Mouse (Mus musculus): ENCODE results near the gene Rabgef1.

Gene Rabgef1

DNA sequence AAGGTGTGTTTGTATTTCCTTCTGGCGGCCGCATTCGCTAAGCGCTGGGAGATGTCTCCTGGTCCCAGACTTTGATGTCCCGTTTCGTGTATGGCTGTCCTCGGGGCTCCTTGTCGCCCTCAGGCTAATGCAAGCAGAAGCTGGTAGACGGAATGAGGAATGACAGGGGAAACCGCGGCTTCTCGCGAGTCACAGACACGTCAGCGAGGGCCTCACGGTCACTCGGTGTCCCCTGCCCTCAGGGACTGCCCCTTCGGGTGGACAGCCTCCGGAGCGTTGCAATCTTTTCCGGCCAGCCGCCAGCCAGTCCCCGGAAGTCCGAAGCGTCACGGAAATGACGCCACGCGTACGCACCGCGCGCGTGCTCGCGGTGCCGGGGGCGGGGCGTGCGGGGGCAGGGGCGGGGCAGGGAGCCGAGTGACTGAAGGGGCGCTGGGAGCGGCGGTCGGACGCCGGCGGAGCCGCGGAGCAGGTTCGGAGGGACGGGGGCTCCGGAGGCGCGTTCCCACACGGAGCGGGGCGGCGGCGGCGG is at the start of gene Rabgef1:
Rabgef1 (plus strand) TSS at position 376 of the 532 bp plus-strand sequence.
- peak; percentile 90 to 95 for DNase-seq (ENCODE audit: low spot score in 2 of 2)

DNA sequence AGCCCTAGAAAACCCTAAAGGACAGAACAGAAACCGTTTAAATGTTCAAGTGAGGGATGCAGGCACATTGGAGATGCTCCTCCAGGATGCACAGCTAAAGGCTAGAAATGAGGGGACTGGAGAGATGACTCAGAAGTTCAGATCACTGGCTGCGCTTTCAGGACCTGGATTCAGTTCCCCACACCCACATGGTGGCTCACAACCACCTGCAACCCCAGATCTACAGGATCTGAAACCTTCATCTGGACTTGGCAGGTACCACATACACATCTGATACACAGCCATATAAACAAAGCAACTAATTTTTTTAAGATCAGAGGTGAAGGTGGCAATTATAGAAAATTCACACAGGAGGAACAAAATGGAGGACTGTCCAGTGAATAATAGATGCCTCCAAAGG is 49.2 kb upstream of the Rabgef1 start:
- DNase-seq (ENCODE audit: low spot score in 2 of 2), result no peak

DNA sequence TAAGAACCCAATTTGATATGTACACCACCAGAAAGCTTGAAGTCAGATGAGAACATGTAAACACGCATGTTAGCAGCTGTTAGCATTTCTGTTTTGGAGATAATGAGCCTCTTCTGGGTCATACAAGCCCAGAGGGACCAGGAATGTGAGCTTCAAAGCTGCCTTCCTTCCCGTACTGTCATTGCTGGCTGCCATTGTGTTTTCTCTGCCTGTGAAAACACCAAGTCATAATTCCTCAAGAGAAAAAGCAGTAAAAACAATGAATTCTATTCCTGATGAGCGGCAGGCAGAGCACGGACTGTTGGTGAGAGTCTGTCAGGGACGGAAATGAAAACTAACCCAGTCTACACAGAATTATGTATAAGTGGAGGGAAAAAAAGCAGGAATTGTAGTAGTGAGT is 47.3 kb upstream of the Rabgef1 start:
- DNase-seq (ENCODE audit: low spot score in 2 of 2), result no peak

DNA sequence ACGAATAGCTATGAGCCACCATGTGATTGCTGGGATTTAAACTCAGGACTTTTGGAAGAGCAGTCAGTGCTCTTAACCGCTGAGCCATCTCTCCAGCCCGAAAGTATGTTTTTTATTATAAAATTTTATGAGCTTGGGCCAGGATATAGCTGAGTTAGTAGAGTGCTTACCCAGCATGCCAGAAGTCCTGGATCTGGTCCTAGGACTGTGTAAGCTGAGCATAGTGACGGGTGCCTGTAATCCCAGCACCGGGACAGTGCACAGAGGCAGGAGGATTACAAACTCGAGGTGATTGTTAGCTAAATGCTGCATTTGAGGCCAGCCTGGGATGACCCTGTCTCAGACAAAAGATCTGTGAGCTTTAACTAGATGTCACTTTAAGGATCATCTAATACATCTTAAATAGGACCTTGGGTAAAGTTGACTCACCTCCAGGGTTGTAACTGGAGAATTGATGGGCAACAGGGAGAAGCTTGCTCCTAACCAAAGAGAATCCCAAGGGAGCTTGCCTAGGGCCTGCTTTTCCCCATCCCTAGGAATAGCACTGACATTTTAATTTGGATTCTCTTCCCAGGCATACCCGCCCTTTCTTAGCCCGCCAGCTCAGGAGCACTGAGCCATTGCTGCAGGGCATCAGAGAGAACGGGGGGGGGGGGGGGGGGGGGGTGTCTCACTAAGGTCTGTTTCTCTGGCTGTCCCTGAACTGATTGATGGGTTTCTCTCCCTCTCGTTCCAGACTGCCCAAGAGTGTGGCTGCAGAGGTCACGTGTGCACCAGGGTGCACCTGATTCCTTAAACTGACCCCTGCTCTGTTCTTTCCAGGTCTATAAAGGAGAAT is 42.7 kb upstream of the Rabgef1 start:
- DNase-seq (ENCODE audit: low spot score in 2 of 2), result no peak

DNA sequence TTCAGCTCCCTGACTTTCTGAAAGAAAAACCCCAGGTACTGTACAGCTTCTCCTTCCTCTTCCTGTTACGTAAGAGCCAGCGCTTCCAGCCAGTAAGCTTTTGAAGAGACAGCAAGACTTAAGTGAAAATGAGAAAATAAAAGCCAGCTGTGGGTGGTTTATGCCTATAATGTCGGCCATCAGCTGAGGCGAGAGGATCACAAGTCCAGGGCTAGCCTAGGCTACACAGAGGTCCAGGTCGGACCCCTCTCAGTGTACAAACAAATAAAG is 42.1 kb upstream of the Rabgef1 start:
- no peak for DNase-seq (ENCODE audit: low spot score in 2 of 2)

DNA sequence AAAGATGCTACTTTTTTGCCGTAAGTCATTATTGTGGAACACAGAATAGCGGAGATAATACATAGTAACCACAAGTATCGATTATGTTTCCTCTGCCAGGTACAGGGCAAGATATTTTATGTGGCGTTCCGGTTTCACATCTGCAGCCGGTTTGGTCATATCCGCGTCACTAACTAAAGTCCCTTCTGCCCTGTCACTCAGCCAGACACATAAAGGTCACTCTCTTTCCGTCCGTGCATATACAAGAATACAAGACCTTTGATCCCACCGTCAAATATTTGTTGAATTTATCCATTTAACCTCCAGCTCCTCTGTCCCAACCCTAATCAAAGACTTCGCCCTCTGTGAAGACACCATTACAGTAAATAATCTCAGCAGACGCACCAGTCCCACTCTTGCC is 35.0 kb upstream of the Rabgef1 start:
- no peak for DNase-seq (ENCODE audit: low spot score in 2 of 2)

GRCm38 (mm10) chr5:130139393-130139792 is 32.2 kb upstream of the Rabgef1 start:
- DNase-seq (ENCODE audit: low spot score in 2 of 2), result peak; percentile 78 to 80

- no peak for DNase-seq (ENCODE audit: low spot score in 2 of 2)
Observed at GRCm38 (mm10) chr5:130141138-130141537, 30.5 kb upstream of the Rabgef1 start.

- DNase-seq (ENCODE audit: low spot score in 2 of 2), result no peak
Observed at GRCm38 (mm10) chr5:130142041-130142440, 29.6 kb upstream of the Rabgef1 start.

DNA sequence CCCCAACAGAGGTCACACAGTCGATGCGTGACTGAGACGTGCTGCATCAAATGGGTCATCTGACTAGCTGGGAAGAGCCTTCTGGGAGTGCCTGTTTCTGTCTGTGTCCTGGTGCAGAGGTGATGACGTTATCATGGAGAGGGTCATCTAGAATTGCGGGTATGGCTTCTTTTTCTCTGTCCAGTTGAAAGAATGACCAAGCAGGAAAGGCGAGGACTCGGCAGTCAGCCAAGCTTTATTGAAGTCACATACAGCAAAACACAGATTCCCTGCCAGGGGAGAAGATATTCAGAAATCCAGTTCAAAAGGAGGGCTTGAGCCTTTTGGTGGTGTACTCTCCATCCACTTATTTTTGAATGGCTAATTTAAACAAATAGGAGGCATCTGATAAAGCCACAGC is 28.5 kb upstream of the Rabgef1 start:
- DNase-seq (ENCODE audit: low spot score in 2 of 2), result no peak

DNA sequence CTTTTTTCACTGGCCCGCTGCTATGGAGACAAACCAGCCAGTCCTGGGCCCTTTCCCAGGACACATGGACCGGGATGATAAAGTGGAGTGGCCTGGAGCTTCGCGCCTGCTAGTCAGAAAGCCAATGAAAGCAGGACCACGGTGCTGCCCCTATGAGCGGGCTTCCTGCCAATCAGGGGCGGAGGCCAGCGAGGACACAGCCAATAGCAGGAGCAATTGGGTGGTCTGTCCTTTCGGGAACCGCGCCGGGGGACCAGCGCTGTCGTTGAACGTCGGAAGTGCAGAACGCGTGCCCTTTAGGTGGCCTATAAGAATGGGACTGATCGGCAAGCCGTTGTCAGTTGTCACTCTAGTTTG is 27.6 kb upstream of the Rabgef1 start:
- DNase-seq (ENCODE audit: low spot score in 2 of 2), result peak in 1 of 2 experiments; percentile 45

GRCm38 (mm10) chr5:130144334-130145312 is 27.0 kb upstream of the Rabgef1 start, which contains the start of gene Kctd7:
TSS of gene Kctd7 (plus strand) at chr5:130144861.
- DNase-seq (ENCODE audit: low spot score in 2 of 2), result peak; percentile 94 to 96

GRCm38 (mm10) chr5:130145961-130146360 is 25.6 kb upstream of the Rabgef1 start:
- no peak for DNase-seq (ENCODE audit: low spot score in 2 of 2)

DNA sequence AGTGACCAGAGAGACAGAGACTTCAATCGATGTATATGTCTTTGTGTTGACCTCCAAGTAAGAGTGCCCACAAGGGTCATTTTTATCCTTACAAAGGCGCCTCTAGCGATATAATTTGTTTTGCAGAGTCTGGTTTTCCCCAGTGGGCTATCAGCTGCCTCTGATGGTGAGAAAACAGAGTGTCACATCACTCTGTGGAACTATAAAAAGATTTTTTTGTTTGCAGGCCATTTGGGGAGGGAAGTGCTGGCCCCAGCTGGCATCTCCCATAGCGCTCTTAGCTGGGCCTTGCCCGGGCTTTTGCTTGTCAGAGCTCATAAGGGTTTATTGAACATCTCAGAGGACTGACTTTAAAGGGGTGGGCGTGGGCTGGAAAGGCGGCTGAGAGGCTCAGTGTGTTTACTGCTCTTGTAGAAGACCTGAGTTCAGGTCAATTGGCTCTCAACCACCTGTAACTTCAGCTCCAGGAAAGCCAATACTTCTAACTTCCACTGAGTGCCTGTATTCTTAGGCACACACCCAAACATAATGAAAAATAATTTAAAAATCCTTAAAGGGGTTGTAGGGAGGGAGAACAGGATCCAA is 21.8 kb upstream of the Rabgef1 start:
- DNase-seq (ENCODE audit: low spot score in 2 of 2), result no peak

DNA sequence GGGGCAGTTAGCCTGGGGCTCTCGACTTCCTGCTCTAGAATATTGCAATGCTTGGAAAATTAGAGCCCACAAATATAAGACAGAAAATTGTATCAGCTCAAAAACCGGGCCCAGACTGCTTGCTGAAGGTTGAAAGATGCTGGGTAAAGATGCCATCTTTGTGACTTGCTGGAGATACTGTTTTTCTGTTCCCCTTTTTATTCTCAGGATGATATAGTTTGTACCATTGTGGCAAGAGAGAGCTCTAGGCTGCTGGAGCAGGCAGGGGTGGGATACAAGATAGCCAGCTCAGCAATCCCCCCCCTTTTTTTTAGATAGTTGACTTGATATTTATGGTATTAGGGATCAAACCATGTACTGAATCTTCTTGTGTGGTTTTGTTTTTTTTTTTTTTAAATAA is 17.3 kb upstream of the Rabgef1 start:
- DNase-seq (ENCODE audit: low spot score in 2 of 2), result no peak

DNA sequence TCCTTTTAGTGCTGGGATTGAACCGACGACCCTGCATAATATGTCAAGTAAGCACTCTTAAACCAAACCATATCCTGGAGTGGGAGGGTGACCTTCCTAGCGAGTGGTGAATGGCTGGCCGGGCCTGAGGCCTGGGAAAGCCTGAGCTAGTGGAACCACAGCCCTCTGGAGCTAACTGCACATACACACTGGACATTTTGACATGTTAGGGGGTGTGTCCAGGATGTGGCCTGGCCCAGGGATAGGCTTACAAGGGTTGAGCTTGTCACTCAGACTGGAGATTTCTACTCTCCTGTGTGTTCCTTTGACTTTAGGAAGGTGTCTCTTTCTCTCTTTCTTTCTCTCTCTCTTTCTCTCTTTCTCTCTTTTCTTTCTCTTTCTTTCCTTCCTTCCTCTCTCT is 13.1 kb upstream of the Rabgef1 start:
- no peak for DNase-seq (ENCODE audit: low spot score in 2 of 2)

- DNase-seq (ENCODE audit: low spot score in 2 of 2), result no peak
Observed at GRCm38 (mm10) chr5:130159761-130160201, 11.8 kb upstream of the Rabgef1 start.

GRCm38 (mm10) chr5:130163670-130164069 is 7.9 kb upstream of the Rabgef1 start:
- DNase-seq (ENCODE audit: low spot score in 2 of 2), result peak; percentile 72 to 81

- DNase-seq (ENCODE audit: low spot score in 2 of 2), result no peak
Observed at GRCm38 (mm10) chr5:130165213-130165612, 6.4 kb upstream of the Rabgef1 start.

GRCm38 (mm10) chr5:130169109-130169508 is 2.5 kb upstream of the Rabgef1 start:
- DNase-seq (ENCODE audit: low spot score in 2 of 2), result no peak

- no peak for DNase-seq (ENCODE audit: low spot score in 2 of 2)
Observed at GRCm38 (mm10) chr5:130170666-130171422, 754 bp upstream of the Rabgef1 start.

Data from urinary bladder, postnatal 36 days (tissue).